Mouse (Mus musculus) brain, embryonic 18.5 days (tissue): ENCODE measurements at regions not wholly inside any gene's neighbourhood (a gene's known extent, or its start where the extent isn't known, plus 50 kb on each side); places are given as distances from the start of the nearest gene placed in this dataset.

Experiments used
- DNase-seq: peaks from one replicate; pipeline ENCODE4 v3.0.0-alpha.2; 2012; ENCODE audit warnings: low read depth, low spot score

GRCm38 (mm10) chr8:109012655-109013054 lies 481.2 kb upstream of the Pmfbp1 start:
- DNase-seq = no peak

GRCm38 (mm10) chr8:109013577-109013976 lies 480.2 kb upstream of the Pmfbp1 start:
- no peak for DNase-seq

GRCm38 (mm10) chr8:109014746-109015145 lies 479.1 kb upstream of the Pmfbp1 start:
- DNase-seq = no peak

GRCm38 (mm10) chr8:109019565-109019964 lies 474.3 kb upstream of the Pmfbp1 start:
- no peak for DNase-seq

GRCm38 (mm10) chr8:109020102-109020501 lies 473.7 kb upstream of the Pmfbp1 start:
- DNase-seq = no peak

GRCm38 (mm10) chr8:109027923-109028322 lies 465.9 kb upstream of the Pmfbp1 start:
- DNase-seq = no peak

GRCm38 (mm10) chr8:109053608-109054007 lies 440.2 kb upstream of the Pmfbp1 start:
- DNase-seq = no peak

GRCm38 (mm10) chr8:109059152-109059551 lies 434.7 kb upstream of the Pmfbp1 start:
- DNase-seq = no peak

GRCm38 (mm10) chr8:109062376-109062775 lies 431.5 kb upstream of the Pmfbp1 start:
- no peak for DNase-seq

GRCm38 (mm10) chr8:109073715-109074114 lies 420.1 kb upstream of the Pmfbp1 start:
- no peak for DNase-seq

- DNase-seq = no peak
These were observed 418.8 kb upstream of the Pmfbp1 start for GRCm38 (mm10) chr8:109075006-109075405.

- DNase-seq = no peak
These were observed 414.6 kb upstream of the Pmfbp1 start for GRCm38 (mm10) chr8:109079223-109079622.

- DNase-seq = no peak
These were observed 412.5 kb upstream of the Pmfbp1 start for GRCm38 (mm10) chr8:109081295-109081694.

- no peak for DNase-seq
These were observed 408.7 kb upstream of the Pmfbp1 start for GRCm38 (mm10) chr8:109085134-109085533.

GRCm38 (mm10) chr8:109087781-109088180 lies 406.0 kb upstream of the Pmfbp1 start:
- DNase-seq = no peak

GRCm38 (mm10) chr8:109099671-109100070 lies 394.2 kb upstream of the Pmfbp1 start:
- no peak for DNase-seq

GRCm38 (mm10) chr8:109101416-109101815 lies 392.4 kb upstream of the Pmfbp1 start:
- DNase-seq = no peak

- DNase-seq = no peak
These were observed 389.0 kb upstream of the Pmfbp1 start for GRCm38 (mm10) chr8:109104798-109105326.

- DNase-seq = no peak
These were observed 388.1 kb upstream of the Pmfbp1 start for GRCm38 (mm10) chr8:109105693-109106092.

- no peak for DNase-seq
These were observed 386.9 kb upstream of the Pmfbp1 start for GRCm38 (mm10) chr8:109106971-109107370.

GRCm38 (mm10) chr8:109107762-109108161 lies 386.1 kb upstream of the Pmfbp1 start:
- no peak for DNase-seq

GRCm38 (mm10) chr8:109109390-109109789 lies 384.4 kb upstream of the Pmfbp1 start:
- DNase-seq = no peak

- DNase-seq = no peak
These were observed 372.1 kb upstream of the Pmfbp1 start for GRCm38 (mm10) chr8:109121776-109122175.

- no peak for DNase-seq
These were observed 351.2 kb upstream of the Pmfbp1 start for GRCm38 (mm10) chr8:109142495-109143158.
